In the genomic region with DNA sequence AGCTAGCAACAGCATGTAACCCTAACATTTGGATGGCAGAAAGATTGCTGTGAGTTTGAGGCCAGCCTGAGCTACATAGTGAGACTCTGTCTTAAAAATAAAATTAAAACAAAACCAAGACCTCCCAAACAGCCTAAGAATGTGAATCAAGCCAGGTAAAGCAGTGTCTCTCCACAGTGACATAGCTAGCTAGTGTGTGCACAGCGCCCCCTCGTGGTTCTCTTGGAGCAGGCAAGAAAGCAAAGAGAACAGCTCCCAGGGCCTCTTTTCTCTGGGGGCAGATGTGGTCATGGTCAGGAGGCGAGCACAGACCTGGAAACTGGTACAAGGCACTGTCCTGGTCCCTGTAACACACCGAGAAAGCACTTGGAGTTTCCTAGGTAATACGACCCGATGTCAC, we compare ENCODE assay signal across 9 mouse cellular contexts. TPM values are rescaled to one million over a fixed set of nuclear protein-coding genes. Genes with fewer than 3 reads are reported as not detected.
DNase-seq lines count a peak whose midpoint lies in the region; ATAC-seq lines count a peak whose summit lies in the region.
"Had no signal": no experiment of that assay in that cellular context is flagged by ENCODE, and none has a peak within 500 bp of the region (broad histone marks: within the 10 kb centered on the region; RNA-seq: fewer than 3 reads in every experiment).

No protein-coding gene starts in this region.

- DNase-seq in heart, adult 18-20 months: peak; percentile 33 to 76
- no peak for DNase-seq in heart, adult 11 months
- peak; percentile 43 for DNase-seq in Muller cell, postnatal 12 days (ENCODE audit: inconsistent ontology term)
- peak; percentile 61 for DNase-seq in cerebellum, adult 9-10 months
- peak; percentile 20 to 39 for DNase-seq in gastrocnemius, adult 8-10 months (ENCODE audit: low spot score in 2 of 2)
- DNase-seq in large intestine, adult 2 months (ENCODE audit: low read depth, low spot score): peak; percentile 48
- peak; percentile 15 to 72 for DNase-seq in spleen, postnatal 10 days (ENCODE audit: low spot score in 2 of 2)

- ATAC-seq in megakaryocyte progenitor cell, adult 5-6 weeks (replicated peaks; ENCODE audit: poor library complexity): peak; percentile 79
- ATAC-seq: Patski had no signal

- WGBS in large intestine, adult 2 months: 26% methylated on average over 6 of the region's 6 CpGs

RNA-seq across cellular contexts. Expression of a gene that starts 35.0 kb away (rescaled TPM):
- total RNA-seq in heart, adult 18-20 months (2021): 10 to 100 TPM; 16.9 to 19.2 TPM
- total RNA-seq in gastrocnemius, adult 8-10 months (2022): 1 to 10 TPM; 5.5 to 7.5 (median 5.8) TPM
- 3.8 and 4.7 TPM in 2 replicates for polyA plus RNA-seq in large intestine, adult 2 months (2012; rRNA removed)
- 27.9 and 31.9 TPM in 2 replicates for total RNA-seq in megakaryocyte progenitor cell, adult 5-6 weeks (2015)
- 15.5 and 16.8 TPM in 2 replicates for total RNA-seq in megakaryocyte progenitor cell, adult 5-6 weeks (2017)
